Mouse (Mus musculus) ES-Bruce4 (cell line): Measurements from ENCODE around the gene Rfk. TPM values are rescaled to one million over a fixed set of nuclear protein-coding genes. Genes with fewer than 3 reads are reported as not detected.

Experiments used
- H3K27ac ChIP-seq: 2 replicates; pipeline ENCODE4 v1.5.1; 2012; ENCODE audit warnings: low read length, inconsistent platforms; ENCODE audit not compliant: insufficient read depth
- H3K27me3 ChIP-seq: 2 replicates; pipeline ENCODE4 v1.6.1; 2012; ENCODE audit warnings: mild to moderate bottlenecking, low read length, inconsistent platforms; ENCODE audit not compliant: control insufficient read depth, poor library complexity, insufficient read depth, severe bottlenecking
- H3K36me3 ChIP-seq: 2 replicates; pipeline ENCODE4 v1.6.1; 2012; ENCODE audit warnings: inconsistent platforms, mild to moderate bottlenecking, low read length, moderate library complexity; ENCODE audit not compliant: control insufficient read depth, poor library complexity, insufficient read depth, severe bottlenecking
- H3K4me1 ChIP-seq: one replicate; pipeline ENCODE4 v1.8.1; 2011; ENCODE audit warnings: low read length; ENCODE audit not compliant: control insufficient read depth, insufficient read depth
- H3K4me3 ChIP-seq: 2 replicates; pipeline ENCODE4 v1.5.1; 2011; ENCODE audit warnings: low read depth, mild to moderate bottlenecking, low read length
- H3K9ac ChIP-seq: 2 replicates; pipeline ENCODE4 v1.6.1; 2012; ENCODE audit warnings: low read depth, mild to moderate bottlenecking, inconsistent platforms; ENCODE audit not compliant: poor library complexity, severe bottlenecking
- H3K9me3 ChIP-seq: replicated peaks from 2 replicates; pipeline ENCODE4 v1.6.1; 2012; ENCODE audit warnings: mild to moderate bottlenecking, low read length, inconsistent platforms; ENCODE audit not compliant: control insufficient read depth, poor library complexity, insufficient read depth, severe bottlenecking
- CTCF ChIP-seq: IDR thresholded peaks from one replicate; pipeline ENCODE4 v1.8.1; 2011; ENCODE audit warnings: low read depth, low read length
- EP300 ChIP-seq: IDR thresholded peaks from 2 replicates; pipeline ENCODE4 v1.6.1; 2011; ENCODE audit warnings: low read depth, low read length; ENCODE audit not compliant: insufficient read depth
- POLR2A ChIP-seq: IDR thresholded peaks from one replicate; pipeline ENCODE4 v1.8.1; 2011; ENCODE audit warnings: low read length; ENCODE audit not compliant: insufficient read depth
- polyA plus RNA-seq: library from polyadenylated mRNA; stranded (reverse); fragments of >200 nt; gene quantifications from 2 replicates; pipeline ENCODE4 v1.2.4, GENCODE M21; 2011; ENCODE audit warnings: low read depth; ENCODE audit not compliant: missing spikeins, insufficient read depth, insufficient read length

Gene Rfk
- polyA plus RNA-seq, 1 experiment, result 52.9 TPM

- Histone ChIP-seq H3K36me3 (no peaks in the 10 kb centered on the region), H3K9me3 (no peaks in the 10 kb centered on the region), H3K27me3 (no peaks in the 10 kb centered on the region), H3K9ac (no peak overlapping the region), H3K4me1 (peaks cover 1% of the 10 kb centered on the region), H3K4me3 (no peak overlapping the region), H3K27ac (no peak overlapping the region)
- TF ChIP-seq EP300, result no peak
- no peak for TF ChIP-seq POLR2A
Observed at GRCm38 (mm10) chr19:17417855-17418254, 24.0 kb downstream of the Rfk start.

GRCm38 (mm10) chr19:17423306-17423705 lies 29.5 kb downstream of the Rfk start:
- no peak overlapping the region for H3K27ac ChIP-seq
- no peaks in the 10 kb centered on the region for H3K4me1 ChIP-seq
- H3K9ac ChIP-seq, result no peak overlapping the region
- TF ChIP-seq POLR2A (no peak), EP300 (no peak), CTCF (no peak)
- H3K36me3 ChIP-seq, result no peaks in the 10 kb centered on the region
- no peaks in the 10 kb centered on the region for H3K9me3 ChIP-seq
- H3K27me3 ChIP-seq, result no peaks in the 10 kb centered on the region
- H3K4me3 ChIP-seq, result no peak overlapping the region

GRCm38 (mm10) chr19:17427824-17428560 lies 34.1 kb downstream of the Rfk start:
- TF ChIP-seq EP300 (no peak), POLR2A (no peak)
- no peak overlapping the region for H3K4me3 ChIP-seq
- no peak overlapping the region for H3K9ac ChIP-seq
- no peaks in the 10 kb centered on the region for H3K4me1 ChIP-seq
- H3K9me3 ChIP-seq, result no peaks in the 10 kb centered on the region
- no peak overlapping the region for H3K27ac ChIP-seq
- no peaks in the 10 kb centered on the region for H3K36me3 ChIP-seq
- no peaks in the 10 kb centered on the region for H3K27me3 ChIP-seq

DNA sequence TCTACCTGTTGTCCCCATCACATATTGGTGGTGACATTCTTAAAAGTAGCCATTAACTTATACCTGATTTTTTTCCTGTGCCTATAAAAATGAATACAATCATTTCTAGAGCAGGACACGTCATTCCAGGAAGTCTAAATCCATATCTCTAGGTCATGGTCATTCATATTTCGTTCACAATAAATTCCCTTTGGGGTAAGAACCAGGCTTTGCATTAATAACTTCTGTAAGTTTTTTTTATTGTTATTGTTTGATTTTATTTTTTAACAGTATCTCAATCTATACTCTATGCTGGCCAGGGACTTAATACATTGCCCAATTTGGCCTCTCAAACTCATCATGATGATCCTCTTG lies 34.7 kb downstream of the Rfk start:
- Histone ChIP-seq H3K27ac (no peak overlapping the region), H3K4me3 (no peak overlapping the region), H3K9ac (no peak overlapping the region), H3K27me3 (no peaks in the 10 kb centered on the region), H3K36me3 (no peaks in the 10 kb centered on the region), H3K9me3 (no peaks in the 10 kb centered on the region), H3K4me1 (no peaks in the 10 kb centered on the region)
- TF ChIP-seq CTCF (no peak), POLR2A (no peak)

- TF ChIP-seq EP300 (no peak), POLR2A (no peak), CTCF (no peak)
- H3K36me3 ChIP-seq, result no peaks in the 10 kb centered on the region
- H3K27me3 ChIP-seq, result no peaks in the 10 kb centered on the region
- H3K27ac ChIP-seq, result no peak overlapping the region
- no peak overlapping the region for H3K4me3 ChIP-seq
- no peak overlapping the region for H3K9ac ChIP-seq
- no peaks in the 10 kb centered on the region for H3K9me3 ChIP-seq
- no peaks in the 10 kb centered on the region for H3K4me1 ChIP-seq
Observed at GRCm38 (mm10) chr19:17436651-17437050, 42.8 kb downstream of the Rfk start.

DNA sequence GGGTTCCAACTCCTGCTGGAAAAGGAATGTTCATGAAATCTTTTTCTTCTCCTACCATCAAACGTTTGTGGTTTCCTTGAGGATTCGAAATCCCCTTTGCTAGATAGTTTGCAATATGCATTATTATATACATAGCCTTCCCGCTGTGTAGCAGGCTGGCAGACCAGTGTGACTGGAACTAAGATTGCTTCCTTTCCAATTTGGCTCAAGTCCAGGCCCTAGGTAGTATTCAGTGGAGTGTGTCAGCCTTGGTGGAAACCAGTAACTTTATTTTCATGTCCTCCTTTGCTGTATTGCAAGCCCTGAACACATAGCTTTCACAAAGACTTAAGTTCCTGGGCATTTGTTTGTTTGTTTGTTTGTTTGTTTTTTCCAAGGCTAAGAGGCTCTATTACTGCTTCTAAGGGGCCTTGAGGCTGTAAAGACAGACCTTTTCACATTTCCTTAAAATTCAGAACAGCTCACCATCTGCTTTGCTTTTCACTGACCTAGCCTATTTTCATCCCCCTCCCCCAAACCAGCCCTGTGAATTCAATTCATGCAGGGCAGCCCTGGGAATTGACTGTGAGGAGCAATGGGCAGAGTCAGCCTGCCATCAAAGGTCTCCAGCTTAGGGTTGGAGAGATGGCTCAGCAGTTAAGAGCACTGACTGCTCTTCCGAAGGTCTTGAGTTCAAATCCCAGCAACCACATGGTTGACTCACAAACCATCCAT lies 45.8 kb downstream of the Rfk start:
- no peaks in the 10 kb centered on the region for H3K36me3 ChIP-seq
- no peaks in the 10 kb centered on the region for H3K9me3 ChIP-seq
- no peak overlapping the region for H3K9ac ChIP-seq
- no peak overlapping the region for H3K27ac ChIP-seq
- no peak overlapping the region for H3K4me3 ChIP-seq
- H3K4me1 ChIP-seq, result no peaks in the 10 kb centered on the region
- no peaks in the 10 kb centered on the region for H3K27me3 ChIP-seq
- TF ChIP-seq CTCF (no peak), POLR2A (no peak), EP300 (no peak)
